Mouse (Mus musculus): ENCODE results near the gene Sik2.
A peak's percentile ranks its signal among the peaks of the same experiment; 100 is the strongest.

The Sik2 gene

GRCm38 (mm10) chr9:51008841-51009655 is at the start of gene Sik2:
Gene Sik2, minus strand, starts transcription at chr9:51009073.
- DNase-seq (ENCODE audit: low spot score) = peak; percentile 77

DNA sequence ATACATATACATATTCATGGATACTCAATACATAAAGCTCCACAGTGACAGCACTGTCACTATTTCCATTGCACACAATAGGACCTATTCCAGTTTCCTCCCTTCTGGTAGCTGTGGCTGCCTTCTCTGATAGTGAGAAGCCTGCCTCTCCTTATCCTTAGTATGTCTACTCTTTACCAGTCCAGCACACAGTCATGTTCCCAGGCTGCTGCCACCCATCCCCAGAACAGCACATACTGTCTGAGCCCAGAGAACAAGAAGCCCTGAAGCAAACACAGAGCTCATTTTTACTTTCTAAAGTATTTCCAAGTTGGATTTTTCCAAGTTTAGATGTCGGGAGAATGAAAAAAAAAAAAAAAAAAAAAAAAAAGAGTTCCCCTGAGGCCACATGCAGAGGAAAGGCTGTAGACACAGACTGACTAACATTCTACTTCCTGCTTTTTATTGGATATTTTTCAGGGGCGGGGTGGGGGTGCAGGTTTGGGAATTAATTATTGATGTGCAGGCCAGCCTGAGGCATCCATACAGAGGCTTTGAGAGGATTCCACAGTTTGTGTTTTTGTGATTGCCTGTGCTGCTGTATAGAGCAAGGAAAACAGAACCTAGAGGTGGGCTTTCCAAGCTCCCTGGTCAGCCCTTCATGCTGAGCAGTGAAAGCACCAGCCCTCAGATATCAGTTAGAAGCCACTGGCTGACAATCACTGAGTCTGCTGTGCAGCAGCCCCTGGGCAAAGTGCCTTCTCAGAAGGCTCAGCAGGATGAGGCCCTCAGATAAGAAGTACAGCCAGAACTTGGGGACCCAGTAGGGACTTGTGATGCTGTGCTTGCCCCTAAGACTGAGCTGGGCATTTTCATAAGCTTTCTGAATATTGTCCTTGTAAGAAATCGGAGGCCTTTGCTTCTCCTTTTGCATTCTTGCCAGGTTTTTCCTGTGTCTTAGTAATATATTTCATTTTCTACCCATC is 47.8 kb upstream of the Sik2 start:
- no peak for DNase-seq (ENCODE audit: low spot score)

GRCm38 (mm10) chr9:51052180-51052579 is 43.3 kb upstream of the Sik2 start:
- DNase-seq (ENCODE audit: low spot score) = no peak

DNA sequence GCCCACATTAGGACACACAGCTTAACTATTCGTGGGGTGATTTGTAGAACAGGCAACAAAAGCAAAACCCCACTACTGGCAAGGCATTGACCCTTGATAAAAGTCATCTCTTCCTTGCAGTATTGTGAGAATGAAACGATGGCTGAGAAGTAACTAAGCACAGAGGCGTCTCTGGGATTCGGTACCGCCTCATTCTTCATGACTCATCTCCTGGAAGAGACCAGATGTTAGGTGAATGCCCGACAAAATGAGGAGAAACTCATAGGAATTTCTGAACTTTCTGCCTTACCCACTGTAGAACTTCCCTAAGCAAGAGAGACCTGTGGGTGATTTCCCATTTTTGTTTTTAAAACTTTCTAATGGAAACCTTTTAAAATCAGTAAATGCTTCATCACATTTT is 33.3 kb upstream of the Sik2 start:
- no peak for DNase-seq (ENCODE audit: low spot score)

DNA sequence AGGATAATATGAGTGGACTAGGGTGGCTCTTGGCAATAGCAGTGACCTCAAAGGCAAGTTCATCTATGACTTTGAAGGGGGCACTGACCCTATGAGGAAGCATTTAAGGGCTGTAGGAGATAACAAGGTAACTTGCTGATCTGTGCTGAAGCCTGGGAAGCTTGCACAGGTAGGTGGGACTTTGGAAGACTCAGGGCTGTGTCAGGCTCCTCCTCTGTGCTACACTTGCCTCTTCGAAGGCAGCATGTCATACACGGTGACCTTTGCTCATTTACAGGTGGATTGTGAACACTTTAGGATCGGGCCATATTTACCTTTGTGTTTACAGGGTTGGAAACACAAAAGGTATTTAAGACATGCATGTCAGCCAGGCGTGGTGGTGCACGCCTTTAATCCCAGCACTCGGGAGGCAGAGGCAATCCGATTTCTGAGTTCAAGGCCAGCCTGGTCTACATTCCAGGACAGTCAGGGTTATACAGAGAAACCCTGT is 32.7 kb upstream of the Sik2 start:
- DNase-seq (ENCODE audit: low spot score) = no peak

GRCm38 (mm10) chr9:51032785-51033529 is 24.1 kb upstream of the Sik2 start:
- no peak for DNase-seq (ENCODE audit: low spot score)

GRCm38 (mm10) chr9:51032291-51032690 is 23.4 kb upstream of the Sik2 start:
- DNase-seq (ENCODE audit: low spot score) = no peak

DNA sequence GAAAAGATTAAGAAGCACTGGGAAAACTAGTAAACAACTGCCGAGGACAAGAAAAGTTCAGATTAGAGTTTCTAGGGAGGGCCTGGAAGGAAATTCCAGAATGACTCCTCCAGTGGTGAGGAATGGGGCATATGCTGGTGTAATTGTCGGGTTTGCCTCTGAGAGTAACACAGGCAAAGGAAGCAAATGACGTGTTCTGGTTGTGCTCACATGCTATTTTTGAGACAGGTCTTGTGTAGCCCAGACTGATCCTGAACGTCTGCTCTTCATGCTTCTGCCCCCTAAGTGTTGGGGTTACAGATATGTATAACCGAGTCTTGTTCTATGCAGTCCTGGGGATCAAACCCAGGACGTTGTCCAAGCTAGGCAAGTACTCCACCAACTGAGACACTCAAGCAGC is 22.7 kb upstream of the Sik2 start:
- no peak for DNase-seq (ENCODE audit: low spot score)

- DNase-seq (ENCODE audit: low spot score) = no peak
Measured at GRCm38 (mm10) chr9:51030147-51030546, 21.3 kb upstream of the Sik2 start.

DNA sequence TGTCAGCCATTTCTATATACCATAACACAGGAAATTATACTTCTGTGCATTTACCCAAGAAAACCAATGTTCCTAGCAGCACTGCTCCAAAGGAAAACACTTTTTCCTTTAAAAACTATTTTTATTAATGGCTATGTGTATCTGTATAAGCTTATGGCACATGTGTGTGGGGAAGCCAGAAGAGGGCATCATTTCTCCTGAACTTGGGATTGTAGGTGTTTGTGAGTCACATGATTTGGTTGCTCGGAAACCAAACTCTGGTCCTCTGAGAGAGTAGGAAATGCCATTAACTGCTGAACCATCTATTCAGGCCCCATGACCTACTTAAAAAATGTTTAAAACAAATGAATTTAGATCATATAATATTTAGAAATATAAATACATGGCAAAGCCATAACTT is 18.1 kb upstream of the Sik2 start:
- no peak for DNase-seq (ENCODE audit: low spot score)

DNA sequence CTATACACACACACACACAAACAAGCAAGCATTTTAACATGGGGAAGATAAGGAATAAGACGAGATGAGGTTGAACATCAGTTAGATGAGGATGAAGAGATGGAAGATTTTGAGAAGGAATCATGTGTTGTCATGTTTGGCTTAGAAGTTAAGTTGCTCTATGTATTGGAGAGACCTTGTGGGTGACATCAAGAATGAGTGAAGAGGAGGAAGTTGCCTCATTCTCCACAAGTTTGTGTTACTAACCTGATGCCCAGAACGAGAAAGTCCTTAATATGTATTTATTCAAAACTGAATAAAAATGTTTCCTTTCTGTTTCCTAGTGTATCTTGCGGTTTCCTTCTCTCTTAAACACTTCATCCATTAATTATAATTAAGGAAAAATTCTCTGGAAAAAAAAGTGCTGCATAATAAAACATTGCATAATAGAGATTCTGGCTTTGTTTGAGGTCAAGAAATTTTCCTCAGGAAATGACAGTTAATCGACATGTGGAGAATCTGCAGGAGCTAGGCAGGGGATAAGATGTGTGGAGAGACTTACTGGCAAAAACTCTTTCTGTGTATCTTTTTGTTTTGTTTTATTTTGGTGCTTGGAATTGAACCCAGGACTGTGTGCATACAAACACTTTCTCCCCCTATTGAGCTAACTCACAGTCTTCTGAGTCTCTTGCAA is 12.4 kb upstream of the Sik2 start:
- DNase-seq (ENCODE audit: low spot score) = no peak

GRCm38 (mm10) chr9:51020351-51020750 is 11.5 kb upstream of the Sik2 start:
- DNase-seq (ENCODE audit: low spot score) = no peak

GRCm38 (mm10) chr9:51019670-51020069 is 10.8 kb upstream of the Sik2 start:
- no peak for DNase-seq (ENCODE audit: low spot score)

DNA sequence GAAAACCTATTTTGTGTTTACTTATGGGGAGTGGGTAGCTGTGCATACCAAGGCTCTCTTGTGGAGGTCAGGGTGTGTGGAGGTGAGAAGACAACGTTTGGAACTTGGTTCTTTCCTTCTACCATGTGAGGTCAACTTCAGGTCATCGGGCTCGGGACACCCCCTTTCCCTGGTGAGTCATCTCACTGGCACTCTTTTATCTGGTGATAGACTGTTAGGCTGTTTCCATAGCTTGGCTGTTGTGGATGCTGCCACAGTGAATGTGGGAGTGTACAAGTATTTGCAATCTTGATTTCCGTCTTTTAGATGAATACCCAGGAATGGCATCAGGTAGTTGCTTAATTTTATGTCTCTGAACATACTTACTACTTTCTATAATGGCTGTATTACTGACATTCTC is 6.9 kb upstream of the Sik2 start:
- no peak for DNase-seq (ENCODE audit: low spot score)

- no peak for DNase-seq (ENCODE audit: low spot score)
Measured at GRCm38 (mm10) chr9:51013644-51014043, 4.8 kb upstream of the Sik2 start.

- no peak for DNase-seq (ENCODE audit: low spot score)
Measured at GRCm38 (mm10) chr9:51009656-51009950, 730 bp upstream of the Sik2 start.

- DNase-seq (ENCODE audit: low spot score) = no peak
Measured at GRCm38 (mm10) chr9:51008068-51008840, 619 bp downstream of the Sik2 start.

DNA sequence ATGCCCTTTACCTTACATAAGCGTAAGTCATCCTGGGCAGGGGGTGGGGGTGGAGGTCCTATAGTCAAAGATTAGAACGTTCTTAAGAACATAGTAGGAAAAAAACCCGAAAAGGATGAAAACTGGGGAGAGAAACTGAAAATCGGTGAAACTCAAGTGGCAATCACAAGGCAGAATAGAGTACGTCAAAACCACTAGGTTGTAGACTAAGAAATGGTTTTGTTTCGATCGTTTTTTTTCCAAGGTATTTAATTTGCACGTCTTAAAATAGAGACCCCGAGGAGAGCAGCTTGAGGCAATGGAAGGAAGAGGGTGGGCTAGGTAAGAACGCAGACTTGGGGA is 1.2 kb downstream of the Sik2 start:
- DNase-seq (ENCODE audit: low spot score) = no peak

DNA sequence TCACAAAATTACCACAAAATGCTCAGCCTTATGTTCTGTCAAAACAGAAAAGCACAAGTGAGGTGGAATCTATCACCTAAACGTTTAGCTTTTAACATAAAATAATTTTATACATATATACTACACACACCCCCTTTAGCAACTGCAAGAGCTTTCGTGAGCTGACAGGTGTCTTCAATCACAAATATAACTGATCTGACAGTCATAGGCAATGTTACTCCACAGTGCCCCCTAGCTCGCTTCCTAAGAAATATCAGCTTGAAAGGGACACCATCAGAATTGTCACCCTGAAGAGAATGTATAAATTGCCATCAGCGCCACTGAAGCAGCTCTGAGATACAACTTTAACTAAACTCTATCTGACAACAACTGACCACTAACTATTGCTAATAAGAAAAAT is 2.0 kb downstream of the Sik2 start:
- no peak for DNase-seq (ENCODE audit: low spot score)

GRCm38 (mm10) chr9:51004062-51004461 is 4.8 kb downstream of the Sik2 start:
- DNase-seq (ENCODE audit: low spot score) = no peak

GRCm38 (mm10) chr9:50986677-50987076 is 22.2 kb downstream of the Sik2 start:
- DNase-seq (ENCODE audit: low spot score) = no peak
